Mouse (Mus musculus) limb, embryonic 11.5 days (tissue): ENCODE data around the gene Dscaml1. TPM values are rescaled to one million over a fixed set of nuclear protein-coding genes. Genes with fewer than 3 reads are reported as not detected.

Experiments used
- ATAC-seq: fragments of 200-750 bp; cut with Nextera tagmentation; 2 replicates; pipeline ENCODE4 v1.8.0; 2017; ENCODE audit warnings: low read depth; ENCODE audit not compliant: insufficient number of reproducible peaks, low FRiP score, low TSS enrichment
- DNase-seq: peaks from one replicate; pipeline ENCODE4 v3.0.0-alpha.2; 2015; ENCODE audit warnings: low spot score
- H3K27ac ChIP-seq: fragments of 300-500 bp; sonication (generic); replicated peaks from 2 replicates; pipeline ENCODE4 v1.5.1; 2014; ENCODE audit warnings: low read depth, mild to moderate bottlenecking, low read length
- H3K27me3 ChIP-seq: fragments of 300-500 bp; sonication (generic); 2 replicates; pipeline ENCODE4 v1.6.1; 2014; ENCODE audit warnings: mild to moderate bottlenecking, low read length, mixed read lengths; ENCODE audit not compliant: control insufficient read depth, insufficient read depth
- H3K36me3 ChIP-seq: fragments of 300-500 bp; sonication (generic); 2 replicates; pipeline ENCODE4 v1.6.1; 2014; ENCODE audit warnings: mild to moderate bottlenecking, low read length, moderate library complexity, mixed read lengths; ENCODE audit not compliant: control insufficient read depth, insufficient read depth
- H3K4me1 ChIP-seq: fragments of 300-500 bp; sonication (generic); 2 replicates; pipeline ENCODE4 v1.6.1; 2014; ENCODE audit warnings: low read length, mixed read lengths; ENCODE audit not compliant: control insufficient read depth, insufficient read depth
- H3K4me2 ChIP-seq: fragments of 300-500 bp; sonication (generic); 2 replicates; pipeline ENCODE4 v1.6.1; 2014; ENCODE audit warnings: low read depth, mild to moderate bottlenecking, moderate library complexity; ENCODE audit not compliant: severe bottlenecking
- H3K4me3 ChIP-seq: fragments of 300-500 bp; sonication (generic); 2 replicates; pipeline ENCODE4 v1.5.1; 2014; ENCODE audit warnings: low read depth, low read length
- H3K9ac ChIP-seq: fragments of 300-500 bp; sonication (generic); 2 replicates; pipeline ENCODE4 v1.6.1; 2014; ENCODE audit warnings: mild to moderate bottlenecking, low read length
- H3K9me3 ChIP-seq: fragments of 300-500 bp; sonication (generic); 2 replicates; pipeline ENCODE4 v1.6.1; 2016; ENCODE audit warnings: low read length; ENCODE audit not compliant: control insufficient read depth
- WGBS: fragments of 180-500 bp; shearing (Covaris S2); extraction: QIAGEN DNeasy Blood & Tissue Kit; methylation state at CpG from one replicate; pipeline ENCODE4 v1.1.7; 2014; 5-methylcytosine and 5-hydroxymethylcytosine counted together
- polyA plus RNA-seq: library from polyadenylated mRNA; unstranded; fragments of >200 nt; fragmentation: Nextera tagmentation; extraction: Ambion mirVana; gene quantifications from 2 replicates; pipeline ENCODE4 v1.2.1, GENCODE M21; 2014

Dscaml1 gene
- polyA plus RNA-seq, 1 experiment from 2014 or later = 0.11 TPM

GRCm38 (mm10) chr9:45739702-45740583, 313.5 kb downstream of the Dscaml1 start:
- no peaks in the 10 kb centered on the region for H3K27me3 ChIP-seq
- no peak overlapping the region for H3K9ac ChIP-seq
- H3K4me1 ChIP-seq = no peaks in the 10 kb centered on the region
- no peak overlapping the region for H3K4me2 ChIP-seq
- no peak for ATAC-seq
- WGBS = 74% methylated on average over 17 of the region's 17 CpGs
- no peak overlapping the region for H3K4me3 ChIP-seq
- H3K9me3 ChIP-seq = no peaks in the 10 kb centered on the region
- no peak for DNase-seq
- H3K36me3 ChIP-seq = no peaks in the 10 kb centered on the region
- H3K27ac ChIP-seq = no peak overlapping the region

- Histone ChIP-seq H3K4me2 (no peak overlapping the region), H3K36me3 (no peaks in the 10 kb centered on the region), H3K4me1 (no peaks in the 10 kb centered on the region), H3K9me3 (no peaks in the 10 kb centered on the region), H3K9ac (no peak overlapping the region), H3K27me3 (no peaks in the 10 kb centered on the region), H3K27ac (no peak overlapping the region), H3K4me3 (no peak overlapping the region)
- WGBS = 56% methylated on average over 2 of the region's 2 CpGs
- ATAC-seq = no peak
- peak; percentile 28 for DNase-seq
Observed at GRCm38 (mm10) chr9:45740584-45740980, 314.2 kb downstream of the Dscaml1 start.

- 61% methylated on average over 7 of the region's 7 CpGs for WGBS
- Histone ChIP-seq H3K4me3 (no peak overlapping the region), H3K27me3 (no peaks in the 10 kb centered on the region), H3K4me2 (no peak overlapping the region), H3K9me3 (no peaks in the 10 kb centered on the region), H3K4me1 (no peaks in the 10 kb centered on the region), H3K9ac (no peak overlapping the region), H3K27ac (no peak overlapping the region), H3K36me3 (no peaks in the 10 kb centered on the region)
- DNase-seq (no peak), ATAC-seq (no peak)
Observed at GRCm38 (mm10) chr9:45745451-45745850, 319.0 kb downstream of the Dscaml1 start.

- DNase-seq (no peak), ATAC-seq (no peak)
- no peaks in the 10 kb centered on the region for H3K36me3 ChIP-seq
- WGBS = 93% methylated on average over 4 of the region's 4 CpGs
- H3K9me3 ChIP-seq = no peaks in the 10 kb centered on the region
- no peaks in the 10 kb centered on the region for H3K4me1 ChIP-seq
- no peak overlapping the region for H3K9ac ChIP-seq
- no peak overlapping the region for H3K4me2 ChIP-seq
- no peak overlapping the region for H3K27ac ChIP-seq
- H3K4me3 ChIP-seq = no peak overlapping the region
- no peaks in the 10 kb centered on the region for H3K27me3 ChIP-seq
Observed at GRCm38 (mm10) chr9:45749917-45750316, 323.5 kb downstream of the Dscaml1 start.

GRCm38 (mm10) chr9:45754452-45755091, 328.1 kb downstream of the Dscaml1 start:
- Histone ChIP-seq H3K9me3 (no peaks in the 10 kb centered on the region), H3K27me3 (no peaks in the 10 kb centered on the region), H3K4me3 (no peak overlapping the region), H3K27ac (no peak overlapping the region), H3K4me2 (no peak overlapping the region), H3K4me1 (no peaks in the 10 kb centered on the region), H3K9ac (no peak overlapping the region), H3K36me3 (no peaks in the 10 kb centered on the region)
- ATAC-seq (no peak), DNase-seq (peak; percentile 84)
- WGBS = 41% methylated on average over 8 of the region's 8 CpGs

- no peak overlapping the region for H3K4me2 ChIP-seq
- DNase-seq (no peak), ATAC-seq (no peak)
- peaks cover 3% of the 10 kb centered on the region; the same call in 1 of the 2 replicates for H3K36me3 ChIP-seq
- no peak overlapping the region for H3K4me3 ChIP-seq
- WGBS = 84% methylated on average over 6 of the region's 6 CpGs
- H3K9me3 ChIP-seq = no peaks in the 10 kb centered on the region
- H3K27me3 ChIP-seq = no peaks in the 10 kb centered on the region
- H3K9ac ChIP-seq = no peak overlapping the region
- H3K27ac ChIP-seq = no peak overlapping the region
- no peaks in the 10 kb centered on the region for H3K4me1 ChIP-seq
Observed at GRCm38 (mm10) chr9:45766195-45766594, 339.8 kb downstream of the Dscaml1 start.

- Histone ChIP-seq H3K36me3 (peaks cover 3% of the 10 kb centered on the region), H3K27ac (no peak overlapping the region), H3K9ac (no peak overlapping the region), H3K27me3 (no peaks in the 10 kb centered on the region), H3K4me2 (no peak overlapping the region), H3K9me3 (no peaks in the 10 kb centered on the region), H3K4me3 (no peak overlapping the region), H3K4me1 (no peaks in the 10 kb centered on the region)
- DNase-seq (no peak), ATAC-seq (no peak)
- WGBS = 88% methylated on average over 8 of the region's 8 CpGs
Observed at GRCm38 (mm10) chr9:45767155-45767554, 340.7 kb downstream of the Dscaml1 start.

GRCm38 (mm10) chr9:45768421-45768820, 342.0 kb downstream of the Dscaml1 start:
- no peaks in the 10 kb centered on the region for H3K27me3 ChIP-seq
- DNase-seq (no peak), ATAC-seq (no peak)
- H3K4me1 ChIP-seq = no peaks in the 10 kb centered on the region
- H3K4me2 ChIP-seq = no peak overlapping the region
- no peak overlapping the region for H3K9ac ChIP-seq
- H3K9me3 ChIP-seq = no peaks in the 10 kb centered on the region
- no peak overlapping the region for H3K27ac ChIP-seq
- whole genome bisulfite sequencing = 88% methylated on average over 17 of the region's 18 CpGs
- no peak overlapping the region for H3K4me3 ChIP-seq
- H3K36me3 ChIP-seq = peaks cover 3% of the 10 kb centered on the region
